Mouse (Mus musculus) heart, postnatal 14 days (tissue): ENCODE measurements around the gene AC131692.1. TPM values are rescaled to one million over a fixed set of nuclear protein-coding genes. Genes with fewer than 3 reads are reported as not detected.
"Not testable (repeated sequence)": the region's sequence is repeated elsewhere in the genome, so short reads cannot be mapped to it uniquely, and the experiment has no call there.

Source experiments
- DNase-seq, 2 experiments: peaks; one replicate each; pipeline ENCODE4 v3.0.0; 2021 to 2022
- intact Hi-C: fragments of 180-260 bp; cut with DNase I; formaldehyde crosslinking; loops from one replicate; pipeline ENCODE4 v1.15.1; 2025
- total RNA-seq, 2 experiments: library from RNA; stranded (reverse); gene quantifications; 2 replicates each; pipeline ENCODE4 v1.2.3; 2021

AC131692.1 gene
- total RNA-seq, 2 experiments from 2014 or later: not detected

GRCm38 (mm10) chr19:6113116-6113515, 18.9 kb downstream of the AC131692.1 start:
- no peak for DNase-seq
- intact Hi-C loops: no loop called here

GRCm38 (mm10) chr19:6116113-6116850, 22.1 kb downstream of the AC131692.1 start:
- no peak for DNase-seq
- intact Hi-C loops: no loop called here

- no peak for DNase-seq
Measured at GRCm38 (mm10) chr19:6117346-6117985, 23.2 kb downstream of the AC131692.1 start.

DNA sequence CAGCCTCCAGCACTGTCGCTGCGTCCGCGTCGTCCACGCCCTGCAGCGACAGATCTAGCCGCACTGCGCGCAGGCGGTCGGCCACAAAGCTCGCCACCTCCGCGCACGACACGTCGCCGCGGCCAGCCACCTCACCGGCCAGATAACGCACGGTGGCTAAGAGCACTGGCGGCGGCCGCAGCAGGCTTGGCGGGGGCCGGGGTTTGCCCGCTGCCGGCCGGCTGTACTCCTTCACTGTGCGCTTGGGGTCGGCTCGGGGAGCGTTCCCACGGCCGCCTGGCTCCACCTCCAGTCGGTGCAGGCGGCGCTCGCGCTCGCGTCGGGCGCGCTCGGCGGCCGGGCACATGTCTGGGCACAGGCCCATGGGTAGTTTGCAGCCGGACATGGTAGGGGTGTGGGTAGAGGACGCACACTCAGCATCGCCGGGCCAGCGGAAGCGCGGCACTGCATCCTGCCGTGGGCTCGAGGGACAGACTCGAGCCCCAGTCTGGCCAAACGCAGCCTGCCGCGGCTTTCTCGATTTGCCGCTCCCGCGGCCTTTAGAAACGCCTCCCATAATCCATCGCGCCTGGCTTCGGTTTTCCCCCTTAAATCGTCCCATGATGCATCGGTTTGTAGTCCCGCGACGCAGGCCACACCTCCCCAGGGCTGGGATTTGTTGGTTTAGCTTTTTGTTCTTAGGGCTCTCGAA, 23.9 kb downstream of the AC131692.1 start, which contains the start of gene Sac3d1:
Gene Sac3d1, minus strand, starts transcription at position 665 of the 691 bp plus-strand sequence.
- intact Hi-C loops: no loop called here
- peak; percentile 85 to 88 for DNase-seq

More at GRCm38 (mm10) chr19:6117346-6117985, 23.2 kb downstream of the AC131692.1 start:
- intact Hi-C loops: no loop called here

- no peak for DNase-seq
- intact Hi-C loops: no loop called here
Measured at GRCm38 (mm10) chr19:6118677-6119185, 24.5 kb downstream of the AC131692.1 start.

DNA sequence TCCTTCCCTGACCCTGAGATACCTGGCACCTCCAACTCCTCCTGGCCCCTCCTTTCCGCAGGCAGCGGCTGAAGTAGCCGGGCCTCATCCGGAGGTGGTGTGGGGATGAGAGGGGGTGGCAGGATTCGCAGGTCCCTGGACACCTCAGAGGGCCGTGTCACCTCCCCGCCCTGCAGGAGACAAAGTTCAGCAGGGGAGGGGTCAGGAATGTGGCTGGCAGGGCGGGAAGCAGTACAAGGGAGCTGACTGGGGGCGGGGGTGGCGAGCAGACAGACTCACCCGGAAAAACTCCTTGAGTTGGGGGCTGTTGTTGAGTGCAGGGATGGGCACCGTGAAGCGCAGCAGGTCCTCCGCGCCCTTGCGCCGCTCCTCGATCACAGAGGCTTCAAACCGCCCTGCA, 27.5 kb downstream of the AC131692.1 start:
- intact Hi-C loops: no loop called here
- no peak for DNase-seq

DNA sequence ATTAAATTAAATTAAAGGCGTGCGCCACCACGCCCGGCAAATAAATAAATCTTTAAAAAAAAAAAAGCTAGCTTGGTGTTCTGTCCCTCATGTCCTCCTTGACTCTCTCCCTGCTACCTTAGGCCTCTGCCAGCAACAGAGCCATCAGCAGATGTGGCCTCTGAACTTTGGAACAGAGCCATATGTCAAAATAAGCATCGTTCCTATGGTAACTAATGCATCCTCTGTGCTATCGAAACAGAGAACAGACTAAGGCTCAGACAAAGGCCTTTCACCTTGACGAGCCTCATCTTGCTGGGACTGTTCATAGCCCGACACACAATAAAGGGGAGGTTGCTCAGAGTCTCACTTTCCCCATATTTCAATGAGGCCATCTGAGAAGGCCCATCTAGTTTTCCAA, 29.1 kb downstream of the AC131692.1 start:
- intact Hi-C loops: no loop called here
- DNase-seq: no peak

- no peak for DNase-seq
- intact Hi-C loops: loop anchor here (2.0 to 5.0 kb wide), 3 partner anchors 78 to 207 kb away; partner anchors contain the start of genes Men1, Pola2 and Syvn1
Measured at GRCm38 (mm10) chr19:6124898-6125297, 30.7 kb downstream of the AC131692.1 start.

DNA sequence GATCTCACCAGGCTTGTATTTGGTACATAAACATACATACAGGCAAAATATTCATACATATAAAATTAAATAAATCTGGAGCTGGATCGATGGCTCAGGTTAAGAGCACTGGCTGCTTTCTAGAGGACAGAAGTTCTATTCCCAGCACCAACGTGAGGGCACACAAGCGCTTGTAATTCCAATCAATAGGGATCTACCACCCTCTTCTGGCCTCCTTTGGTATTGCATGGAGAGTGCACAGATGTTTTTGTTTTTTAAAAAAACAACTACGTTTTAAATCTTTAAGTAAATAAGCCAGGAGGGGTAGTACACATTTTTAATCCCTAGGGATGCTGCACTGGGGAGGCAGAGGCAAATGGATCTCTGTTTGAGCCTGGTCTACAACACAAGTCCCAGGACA, 32.1 kb downstream of the AC131692.1 start:
- intact Hi-C loops: loop anchor here (5.0 kb wide), 2 partner anchors 79 to 206 kb away; partner anchors contain the start of genes Men1 and Syvn1
- DNase-seq: peak; percentile 44 to 76

DNA sequence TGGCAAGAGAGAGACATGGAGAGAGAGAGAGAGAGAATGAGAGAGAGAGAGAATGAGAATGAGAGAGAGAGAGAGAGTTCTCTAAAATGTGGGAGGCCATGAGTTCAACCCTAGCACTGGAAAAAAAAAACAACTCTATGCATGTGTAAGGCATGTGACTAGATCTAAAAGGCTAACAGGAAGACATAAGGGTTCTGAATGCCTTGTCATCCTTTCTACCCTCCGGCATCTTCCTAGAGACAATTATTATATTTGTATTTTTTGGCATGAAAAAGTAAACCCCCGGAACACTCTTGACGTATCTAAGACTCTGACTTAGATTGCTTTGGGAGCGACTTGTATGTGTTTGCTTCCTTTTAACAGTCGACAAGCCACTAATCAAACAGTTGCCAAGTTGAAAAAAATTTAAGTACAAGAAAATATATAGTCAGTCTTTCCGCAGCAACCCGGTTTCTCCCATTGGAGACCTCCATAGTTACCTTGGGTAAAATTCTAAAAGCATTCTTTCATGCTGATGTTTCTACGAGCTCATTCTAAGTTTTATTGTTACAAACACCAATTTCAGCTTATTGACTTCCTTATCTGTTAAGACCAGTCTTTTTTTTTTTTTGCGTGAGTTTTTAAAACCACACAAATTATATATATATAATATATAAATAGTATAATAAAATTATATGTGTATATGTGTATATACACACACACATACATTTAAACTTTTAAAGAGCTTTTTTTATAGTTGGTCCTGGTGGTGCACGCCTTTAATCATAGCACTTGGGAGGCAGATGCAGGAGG, 32.8 kb downstream of the AC131692.1 start:
- DNase-seq: no peak
- intact Hi-C loops: loop anchor here (5.0 kb wide), 2 partner anchors 80 to 205 kb away; partner anchors contain the start of genes Men1 and Syvn1

DNA sequence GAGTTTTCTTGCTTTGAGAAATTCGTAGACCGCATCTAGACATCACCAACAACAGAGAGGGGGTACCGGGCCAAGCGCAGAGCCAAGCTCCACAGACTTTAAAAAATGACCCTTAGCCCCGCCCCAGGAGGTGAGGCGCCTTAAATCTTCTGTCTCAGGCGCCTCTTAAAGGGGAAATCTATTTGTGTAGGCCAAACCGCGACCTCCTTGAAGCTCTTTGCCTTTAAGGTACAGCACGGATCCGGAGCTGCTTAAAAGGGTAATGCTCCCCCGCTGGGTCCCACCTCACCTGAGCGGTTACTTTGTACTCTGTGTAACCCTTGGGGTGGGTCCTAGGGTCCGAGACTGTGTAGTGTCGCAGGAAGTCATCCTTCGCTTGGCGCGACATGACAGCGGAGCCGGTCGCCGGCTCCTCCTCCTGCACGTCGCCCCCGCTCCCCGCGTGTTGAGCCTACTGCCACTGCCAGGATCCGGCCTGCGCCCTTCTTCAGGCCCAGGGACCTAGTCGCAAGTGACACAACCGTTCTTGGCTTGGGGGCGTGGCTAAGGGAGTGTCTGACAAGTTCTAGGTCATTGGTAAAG, 33.6 kb downstream of the AC131692.1 start, which contains the start of gene Snx15:
Gene Snx15, minus strand, starts transcription at position 545 of the 582 bp plus-strand sequence.
- DNase-seq: peak; percentile 92 to 94
- intact Hi-C loops: loop anchor here (5.0 kb wide), 2 partner anchors 81 to 204 kb away; partner anchors contain the start of genes Men1 and Syvn1

DNA sequence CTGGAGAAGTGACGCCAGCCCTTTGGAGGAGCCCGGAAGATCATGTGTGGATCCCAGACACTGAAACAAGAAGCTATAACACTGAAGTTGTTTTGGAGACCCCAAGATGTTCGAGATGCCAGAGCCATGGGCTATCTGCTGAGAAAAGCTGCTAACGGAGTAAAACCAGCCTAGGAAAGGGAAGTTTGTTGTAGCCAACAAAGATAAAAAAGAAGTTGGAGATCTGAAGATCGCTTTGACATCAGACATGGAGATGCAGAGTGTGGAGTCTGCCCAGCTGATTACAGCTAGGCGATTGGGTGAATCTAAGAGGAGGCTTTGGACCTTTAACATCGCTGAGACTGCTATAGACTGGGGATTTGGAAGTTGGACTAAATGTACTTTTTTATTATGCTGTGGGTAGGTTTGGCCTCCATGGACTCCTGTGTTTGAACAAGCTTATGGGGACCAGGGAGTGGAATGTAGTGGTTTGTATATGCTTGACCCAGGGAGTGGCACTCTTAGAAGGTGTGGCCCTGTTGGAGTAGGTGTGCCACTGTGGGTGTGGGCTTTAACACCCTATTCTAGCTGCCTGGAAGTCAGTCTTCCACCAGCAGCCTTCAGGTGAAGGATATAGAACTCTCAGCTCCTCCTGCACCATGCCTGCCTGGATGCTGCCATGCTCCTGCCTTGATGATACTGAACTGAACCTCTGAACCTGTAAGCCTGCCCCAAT, 36.4 kb downstream of the AC131692.1 start:
- DNase-seq: not testable (repeated sequence)
- intact Hi-C loops: loop anchor here (10.0 kb wide), 1 partner anchor 356 kb away; the partner anchor contains the start of gene Scyl1

DNA sequence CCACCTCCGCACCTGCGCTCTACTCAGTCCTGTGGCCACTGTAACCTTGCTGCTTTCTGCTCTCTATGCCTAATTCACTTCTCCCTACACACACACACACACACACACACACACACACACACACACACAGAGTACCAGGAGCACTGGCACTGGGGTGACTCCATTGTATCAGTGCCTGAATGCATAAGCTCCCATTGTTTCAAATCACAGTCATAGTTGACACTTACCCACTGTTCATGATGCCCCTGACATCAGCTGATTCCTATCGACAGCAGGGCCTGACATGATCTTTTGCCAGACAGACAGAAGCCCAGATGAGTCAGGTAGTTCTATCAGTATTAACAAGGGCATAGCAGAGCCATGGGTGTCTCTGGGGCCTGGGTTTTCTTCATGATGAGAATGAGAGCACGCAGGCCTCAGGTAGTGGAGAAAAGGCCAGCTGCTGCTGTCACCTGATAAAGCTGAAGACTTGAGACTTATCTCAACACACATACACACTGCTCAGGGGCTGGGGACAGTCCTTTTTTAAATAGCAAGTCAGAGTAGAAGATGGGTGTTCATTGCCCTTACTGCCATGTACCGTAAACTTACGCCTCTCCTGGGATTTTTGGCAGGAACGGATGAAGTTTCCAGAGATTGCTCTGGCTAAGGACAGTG, 38.1 kb downstream of the AC131692.1 start:
- intact Hi-C loops: loop anchor here (10.0 kb wide), 1 partner anchor 357 kb away; the partner anchor contains the start of gene Scyl1

GRCm38 (mm10) chr19:6133197-6133596, 39.0 kb downstream of the AC131692.1 start:
- intact Hi-C loops: loop anchor here (10.0 kb wide), 1 partner anchor 358 kb away; the partner anchor contains the start of gene Scyl1
- not testable (repeated sequence) for DNase-seq

More for the DNA sequence above, 38.1 kb downstream of the AC131692.1 start:
- DNase-seq: no peak

DNA sequence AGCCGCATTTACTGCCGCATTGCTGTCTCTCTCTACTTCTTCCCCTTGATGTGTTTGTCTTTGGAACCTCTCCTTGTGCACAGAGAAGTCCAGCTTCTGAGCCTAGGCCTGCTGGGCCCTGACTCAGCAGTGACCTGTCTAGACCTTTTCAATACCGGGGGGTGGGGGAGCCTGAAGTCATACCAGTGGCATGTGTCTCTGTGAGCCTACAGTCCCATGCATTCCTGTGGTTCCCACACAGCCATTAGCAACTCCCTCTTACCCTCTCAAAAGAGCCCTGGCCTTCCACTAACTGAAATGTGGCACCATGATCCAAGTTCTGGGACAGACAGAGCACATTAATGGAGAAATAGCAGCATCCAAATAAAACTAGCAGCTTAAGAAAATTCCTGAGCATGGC, 42.2 kb downstream of the AC131692.1 start:
- DNase-seq: no peak
- intact Hi-C loops: loop anchor here (10.0 kb wide), 1 partner anchor 362 kb away; the partner anchor contains the start of gene Scyl1

DNA sequence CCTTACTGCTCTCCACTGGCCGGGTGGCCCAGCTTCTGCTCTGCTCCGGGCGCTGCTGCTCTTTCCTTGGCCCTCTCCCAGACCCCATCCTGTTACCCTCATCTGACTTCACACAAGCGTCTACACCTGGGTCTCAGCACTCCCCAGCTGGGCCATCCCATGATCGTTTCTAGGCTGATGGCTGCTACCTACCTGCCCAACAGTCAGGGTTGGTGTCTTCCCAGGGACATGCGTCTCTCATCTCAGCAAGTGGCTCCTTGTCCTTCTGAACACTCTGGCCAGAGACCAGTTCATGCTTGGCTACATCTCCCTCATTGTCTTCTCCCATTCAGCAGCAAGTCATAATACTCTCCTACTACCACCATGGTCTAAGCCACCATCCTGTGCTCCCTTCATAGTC, 45.5 kb downstream of the AC131692.1 start:
- intact Hi-C loops: loop anchor here (5.0 to 10.0 kb wide), 2 partner anchors 98 to 365 kb away; partner anchors contain the start of genes Ppp2r5b and Scyl1
- DNase-seq: no peak

DNA sequence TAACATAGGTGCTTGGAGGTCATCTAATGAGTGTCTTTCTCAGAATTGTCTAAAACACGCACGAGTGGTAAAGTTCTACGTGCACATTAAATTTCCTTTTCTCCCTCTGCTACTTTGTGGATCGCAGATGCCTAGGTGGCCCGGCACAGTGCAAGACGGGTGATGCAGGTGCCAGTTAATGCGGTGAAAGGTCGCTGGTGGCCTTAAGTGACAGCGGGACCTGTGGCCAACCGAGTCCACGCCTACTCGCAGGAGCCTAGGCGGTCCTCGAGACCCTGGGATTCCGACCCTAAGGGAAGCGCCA, 46.1 kb downstream of the AC131692.1 start:
- intact Hi-C loops: loop anchor here (5.0 kb wide), 1 partner anchor 97 kb away; the partner anchor contains the start of gene Ppp2r5b
- no peak for DNase-seq
